ENCODE assay signal across 15 mouse cellular contexts in genomic region chr14:46491601-46492000, GRCm38 (mm10).
DNase-seq lines count a peak whose midpoint lies in the region; ATAC-seq lines count a peak whose summit lies in the region.
"Had no signal": no experiment of that assay in that cellular context is flagged by ENCODE, and none has a peak within 500 bp of the region (broad histone marks: within the 10 kb centered on the region; RNA-seq: fewer than 3 reads in every experiment).

No protein-coding gene starts in this region.

- peaks cover 12% of the 10 kb centered on the region for H3K4me1 ChIP-seq in kidney, embryonic 15.5 days
- peaks cover 21% of the 10 kb centered on the region for H3K4me1 ChIP-seq in limb, embryonic 10.5 days
- H3K4me1 ChIP-seq in midbrain, embryonic 10.5 days: no peaks in the 10 kb centered on the region
- H3K4me1 ChIP-seq: forebrain, embryonic 10.5 days; midbrain, embryonic 15.5 days had no signal

- no peaks in the 10 kb centered on the region for H3K27me3 ChIP-seq in kidney, embryonic 15.5 days
- H3K27me3 ChIP-seq in limb, embryonic 10.5 days (ENCODE audit: low read depth, poor library complexity, severe bottlenecking): no peaks in the 10 kb centered on the region; the same call in 1 of the 2 replicates
- H3K27me3 ChIP-seq in midbrain, embryonic 10.5 days (ENCODE audit: low read depth, poor library complexity, severe bottlenecking): no peaks in the 10 kb centered on the region
- H3K27me3 ChIP-seq: midbrain, embryonic 15.5 days had no signal

- peak; percentile 43; the same call in 1 of the 2 replicates for ATAC-seq in kidney, embryonic 15.5 days (replicated peaks; ENCODE audit: low FRiP score)
- ATAC-seq: activated CD4-positive, CD25-positive, alpha-beta regulatory T cell, adult 4 months; midbrain, embryonic 15.5 days had no signal

- H3K4me2 ChIP-seq in kidney, embryonic 15.5 days: peak overlapping the region; percentile 32
- H3K4me2 ChIP-seq: heart, embryonic 11.5 days; midbrain, embryonic 15.5 days had no signal

- H3K36me3 ChIP-seq in kidney, embryonic 15.5 days: no peaks in the 10 kb centered on the region
- H3K36me3 ChIP-seq in limb, embryonic 10.5 days: no peaks in the 10 kb centered on the region
- no peaks in the 10 kb centered on the region for H3K36me3 ChIP-seq in midbrain, embryonic 10.5 days
- H3K36me3 ChIP-seq: forebrain, embryonic 10.5 days; midbrain, embryonic 15.5 days had no signal

- no peak overlapping the region for H3K4me3 ChIP-seq in kidney, embryonic 15.5 days (replicated peaks)
- H3K4me3 ChIP-seq in limb, embryonic 10.5 days: peak overlapping the region; percentile 24; the same call in 1 of the 2 replicates
- no peak overlapping the region for H3K4me3 ChIP-seq in midbrain, embryonic 10.5 days
- H3K4me3 ChIP-seq: forebrain, embryonic 10.5 days; midbrain, embryonic 15.5 days had no signal

- no peaks in the 10 kb centered on the region for H3K9me3 ChIP-seq in kidney, embryonic 15.5 days (replicated peaks)
- H3K9me3 ChIP-seq in limb, embryonic 10.5 days (replicated peaks): no peaks in the 10 kb centered on the region
- H3K9me3 ChIP-seq in midbrain, embryonic 10.5 days (replicated peaks): no peaks in the 10 kb centered on the region
- H3K9me3 ChIP-seq: forebrain, embryonic 10.5 days; midbrain, embryonic 15.5 days had no signal

- H3K9ac ChIP-seq in kidney, embryonic 15.5 days: no peak overlapping the region
- H3K9ac ChIP-seq: liver, embryonic 14.5 days; midbrain, embryonic 15.5 days had no signal

- DNase-seq in kidney, adult 11 months: no peak
- peak; percentile 22 for DNase-seq in embryo, embryonic 11 days
- no peak for DNase-seq in limb, embryonic 10.5 days (ENCODE audit: low spot score)
- peak; percentile 37 to 81 for DNase-seq in lung, postnatal 4 days
- DNase-seq in left cerebral cortex, postnatal 36 days (ENCODE audit: low spot score in 2 of 2): no peak
- DNase-seq in midbrain, embryonic 10.5 days (ENCODE audit: low spot score): no peak
- no peak for DNase-seq in layer of hippocampus, postnatal 10 days (ENCODE audit: low spot score in 2 of 2)
- DNase-seq: cerebellum, adult 2 months; thymus, postnatal 14 days had no signal

- intact Hi-C loops in left cerebral cortex, postnatal 36 days (cut with DNase I): no loop called here

- H3K27ac ChIP-seq in kidney, embryonic 15.5 days: no peak overlapping the region; the same call in 1 of the 2 replicates
- no peak overlapping the region for H3K27ac ChIP-seq in limb, embryonic 10.5 days
- no peak overlapping the region for H3K27ac ChIP-seq in midbrain, embryonic 10.5 days (replicated peaks)
- H3K27ac ChIP-seq: forebrain, embryonic 10.5 days; liver, embryonic 14.5 days; midbrain, embryonic 15.5 days had no signal

- 10% methylated on average over 9 of the region's 9 CpGs for WGBS in kidney, embryonic 15.5 days
- 11% methylated on average over 9 of the region's 9 CpGs for WGBS in limb, embryonic 10.5 days
- 89% methylated on average over 9 of the region's 9 CpGs for WGBS in midbrain, embryonic 10.5 days

Comparison
In these comparisons a context has a peak if more than half of its experiments do, and no peak if none do; other contexts are left out.
1. DNase-seq: peak in embryo, embryonic 11 days (single experiment) and lung, postnatal 4 days (2 of 2); none in kidney, adult 11 months (single experiment), limb, embryonic 10.5 days (single experiment), left cerebral cortex, postnatal 36 days (0 of 2), midbrain, embryonic 10.5 days (single experiment) and layer of hippocampus, postnatal 10 days (0 of 2).